8 mouse cellular contexts compared by ENCODE assay signal in the genomic region with DNA sequence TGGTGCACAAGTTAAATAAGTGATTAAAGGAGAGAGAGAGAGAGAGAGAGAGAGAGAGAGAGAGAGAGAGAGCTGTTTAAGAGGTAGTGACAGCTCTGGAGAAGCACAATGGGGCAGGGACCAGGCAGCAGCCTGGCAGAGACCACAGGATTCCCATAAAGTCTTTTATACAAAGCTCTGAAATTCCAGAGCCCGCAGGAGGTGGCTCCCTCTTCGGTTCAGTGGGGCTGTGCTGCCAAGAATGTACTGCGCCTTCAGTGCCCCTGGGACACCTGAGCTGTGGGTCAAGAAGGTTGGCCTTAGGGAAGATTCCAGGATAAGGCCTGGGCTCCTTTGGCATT. TPM values are rescaled to one million over a fixed set of nuclear protein-coding genes. Genes with fewer than 3 reads are reported as not detected.
DNase-seq lines count a peak whose midpoint lies in the region; ATAC-seq lines count a peak whose summit lies in the region.

No protein-coding gene starts in this region.

- H3K9ac ChIP-seq in heart, embryonic 12.5 days: no peak overlapping the region
- no peak overlapping the region for H3K9ac ChIP-seq in intestine, embryonic 15.5 days
- H3K9ac ChIP-seq in limb, embryonic 13.5 days: no peak overlapping the region
- H3K9ac ChIP-seq in hindbrain, embryonic 16.5 days (ENCODE audit: low read depth, low read length): no peak overlapping the region

- no peak overlapping the region for H3K4me3 ChIP-seq in heart, embryonic 12.5 days
- no peak overlapping the region for H3K4me3 ChIP-seq in intestine, embryonic 15.5 days (replicated peaks)
- H3K4me3 ChIP-seq in limb, embryonic 13.5 days: no peak overlapping the region
- no peak overlapping the region for H3K4me3 ChIP-seq in hindbrain, embryonic 16.5 days (ENCODE audit: low read length)

- H3K9me3 ChIP-seq in heart, embryonic 12.5 days (replicated peaks): no peaks in the 10 kb centered on the region
- no peaks in the 10 kb centered on the region for H3K9me3 ChIP-seq in intestine, embryonic 15.5 days
- H3K9me3 ChIP-seq in limb, embryonic 13.5 days: no peaks in the 10 kb centered on the region
- H3K9me3 ChIP-seq in hindbrain, embryonic 16.5 days (ENCODE audit: control insufficient read depth, low read length): no peaks in the 10 kb centered on the region

- peaks cover 43% of the 10 kb centered on the region for H3K4me1 ChIP-seq in heart, embryonic 12.5 days (replicated peaks)
- peaks cover 19% of the 10 kb centered on the region for H3K4me1 ChIP-seq in intestine, embryonic 15.5 days (replicated peaks)
- H3K4me1 ChIP-seq in limb, embryonic 13.5 days: peaks cover 32% of the 10 kb centered on the region
- no peaks in the 10 kb centered on the region; the same call in 1 of the 2 replicates for H3K4me1 ChIP-seq in hindbrain, embryonic 16.5 days (ENCODE audit: control insufficient read depth, insufficient read depth, low read depth, low read length)

- H3K27me3 ChIP-seq in heart, embryonic 12.5 days (replicated peaks): no peaks in the 10 kb centered on the region
- no peaks in the 10 kb centered on the region for H3K27me3 ChIP-seq in intestine, embryonic 15.5 days (replicated peaks)
- H3K27me3 ChIP-seq in limb, embryonic 13.5 days: no peaks in the 10 kb centered on the region
- H3K27me3 ChIP-seq in hindbrain, embryonic 16.5 days (replicated peaks; ENCODE audit: control insufficient read depth, insufficient read depth, low read length): no peaks in the 10 kb centered on the region

- no peak for DNase-seq in heart, postnatal 10 days
- DNase-seq in ES-CJ7 (ENCODE audit: low read depth, low spot score): peak; percentile 12
- no peak for DNase-seq in right cerebral cortex, adult 18-20 months
- DNase-seq in cerebellum, postnatal 4 days (ENCODE audit: low spot score in 2 of 2): no peak

- no peak for ATAC-seq in heart, embryonic 12.5 days (ENCODE audit: insufficient number of reproducible peaks, low FRiP score)
- ATAC-seq in intestine, embryonic 15.5 days: no peak
- peak; percentile 83 for ATAC-seq in limb, embryonic 13.5 days (ENCODE audit: low FRiP score, low read depth)
- ATAC-seq in hindbrain, embryonic 16.5 days: no peak

- H3K4me2 ChIP-seq in heart, embryonic 12.5 days: 0 out of 2 replicates have a peak overlapping the region, but pooled peaks have one; percentile 1
- no peak overlapping the region for H3K4me2 ChIP-seq in intestine, embryonic 15.5 days (replicated peaks)
- H3K4me2 ChIP-seq in limb, embryonic 13.5 days (replicated peaks): peak overlapping the region; percentile 20; the same call in 1 of the 2 replicates
- H3K4me2 ChIP-seq in hindbrain, embryonic 16.5 days (ENCODE audit: low read length): no peak overlapping the region

- no peaks in the 10 kb centered on the region for H3K36me3 ChIP-seq in heart, embryonic 12.5 days
- H3K36me3 ChIP-seq in intestine, embryonic 15.5 days: no peaks in the 10 kb centered on the region
- no peaks in the 10 kb centered on the region for H3K36me3 ChIP-seq in limb, embryonic 13.5 days
- H3K36me3 ChIP-seq in hindbrain, embryonic 16.5 days (ENCODE audit: control insufficient read depth, insufficient read depth, low read length): no peaks in the 10 kb centered on the region

- H3K27ac ChIP-seq in heart, embryonic 12.5 days (ENCODE audit: poor library complexity, severe bottlenecking): peak overlapping the region; percentile 53
- H3K27ac ChIP-seq in intestine, embryonic 15.5 days: peak overlapping the region; percentile 60; the same call in 1 of the 2 replicates
- H3K27ac ChIP-seq in limb, embryonic 13.5 days: peak overlapping the region; percentile 65
- no peak overlapping the region for H3K27ac ChIP-seq in hindbrain, embryonic 16.5 days (ENCODE audit: low read depth, low read length)

- intact Hi-C loops in heart, postnatal 10 days (cut with DNase I): no loop called here

- 30% methylated on average over 3 of the region's 3 CpGs for WGBS in heart, embryonic 12.5 days
- 15% methylated on average over 3 of the region's 3 CpGs for WGBS in intestine, embryonic 15.5 days
- 7% methylated on average over 3 of the region's 3 CpGs for WGBS in limb, embryonic 13.5 days
- 7% methylated on average over 3 of the region's 3 CpGs for WGBS in hindbrain, embryonic 16.5 days

RNA-seq across cellular contexts. Expression of gene Ezr, which starts 30.2 kb away (rescaled TPM):
- 119 and 124 TPM in 2 replicates for polyA plus RNA-seq in heart, embryonic 12.5 days (2016; fragmentation: Nextera tagmentation; extraction: Ambion mirVana)
- 10 to 100 TPM; 68.1 to 83.6 TPM for total RNA-seq in heart, postnatal 10 days (2021)
- polyA plus RNA-seq in intestine, embryonic 15.5 days (2015; fragmentation: Nextera tagmentation; extraction: Ambion mirVana): 232 and 235 TPM in 2 replicates
- 47.5 and 51.9 TPM in 2 replicates for polyA plus RNA-seq in limb, embryonic 13.5 days (2015; fragmentation: Nextera tagmentation; extraction: Ambion mirVana)
- 69.9 and 73.3 TPM in 2 replicates for polyA plus RNA-seq in hindbrain, embryonic 16.5 days (2015; fragmentation: Nextera tagmentation; extraction: Ambion mirVana)

Comparison
In these comparisons a context has a peak if more than half of its experiments do, and no peak if none do; other contexts are left out.
1. H3K4me2 ChIP-seq: peak in heart, embryonic 12.5 days (single experiment) and limb, embryonic 13.5 days (single experiment); none in intestine, embryonic 15.5 days (single experiment) and hindbrain, embryonic 16.5 days (single experiment).